In the genomic region with DNA sequence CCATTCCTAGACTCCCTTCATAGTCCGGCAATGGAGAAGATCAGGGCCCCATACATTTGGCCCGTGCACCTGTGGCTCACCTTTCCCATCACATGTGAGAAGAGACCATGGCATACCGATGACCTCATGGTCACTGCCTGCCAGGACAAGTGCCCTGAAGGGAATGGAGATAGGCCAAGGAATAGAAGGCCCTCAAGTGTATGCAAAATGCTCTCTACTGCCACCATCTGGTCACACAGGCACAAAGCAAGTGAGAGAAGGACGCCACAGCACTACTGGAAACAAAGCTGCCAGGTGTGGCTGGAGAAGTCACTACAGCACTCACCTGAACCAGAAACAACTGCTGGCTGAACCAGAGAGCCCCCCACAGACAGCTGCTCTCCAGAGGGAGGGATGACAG, we compare ENCODE assay signal across 9 mouse cellular contexts. TPM values are rescaled to one million over a fixed set of nuclear protein-coding genes. Genes with fewer than 3 reads are reported as not detected.
DNase-seq lines count a peak whose midpoint lies in the region; ATAC-seq and TF ChIP-seq lines count a peak whose summit lies in the region.
"Had no signal": no experiment of that assay in that cellular context is flagged by ENCODE, and none has a peak within 500 bp of the region (broad histone marks: within the 10 kb centered on the region; RNA-seq: fewer than 3 reads in every experiment).

No protein-coding gene starts in this region.

- H3K4me2 ChIP-seq in kidney, embryonic 16.5 days (replicated peaks; ENCODE audit: low read depth, low read length) = no peak overlapping the region
- H3K4me2 ChIP-seq in liver, embryonic 14.5 days (ENCODE audit: low read depth) = no peak overlapping the region
- H3K4me2 ChIP-seq: limb, embryonic 12.5 days had no signal

- intact Hi-C loops in heart, postnatal 14 days (cut with DNase I) = loop anchor here (5.0 kb wide), 1 partner anchor 53 kb away; no protein-coding TSS in a partner anchor

- H3K36me3 ChIP-seq in kidney, embryonic 16.5 days (ENCODE audit: insufficient read depth, low read length) = peaks cover 72% of the 10 kb centered on the region
- H3K36me3 ChIP-seq in E14TG2a.4 (ENCODE audit: insufficient read depth, low read length) = peaks cover 93% of the 10 kb centered on the region
- peaks cover 75% of the 10 kb centered on the region for H3K36me3 ChIP-seq in liver, embryonic 14.5 days (replicated peaks; ENCODE audit: control insufficient read depth, insufficient read depth, low read depth)

- TF ChIP-seq POLR2A in olfactory bulb, adult 2 months (IDR thresholded peaks at IDR 0.05; ENCODE audit: insufficient read depth, low read depth, low read length) = no peak

- no peaks in the 10 kb centered on the region for H3K27me3 ChIP-seq in kidney, embryonic 16.5 days (ENCODE audit: insufficient read depth, low read length)
- H3K27me3 ChIP-seq in E14TG2a.4 (ENCODE audit: insufficient read depth, low read length) = no peaks in the 10 kb centered on the region
- no peaks in the 10 kb centered on the region for H3K27me3 ChIP-seq in liver, embryonic 14.5 days (ENCODE audit: control insufficient read depth, insufficient read depth, low read length)
- H3K27me3 ChIP-seq: limb, embryonic 12.5 days had no signal

- no peaks in the 10 kb centered on the region for H3K9me3 ChIP-seq in kidney, embryonic 16.5 days (ENCODE audit: low read length)
- no peaks in the 10 kb centered on the region for H3K9me3 ChIP-seq in E14TG2a.4 (ENCODE audit: low read length)
- no peaks in the 10 kb centered on the region for H3K9me3 ChIP-seq in liver, embryonic 14.5 days (ENCODE audit: control insufficient read depth, low read length)
- H3K9me3 ChIP-seq: limb, embryonic 12.5 days had no signal

- ATAC-seq in kidney, embryonic 16.5 days (ENCODE audit: low FRiP score, low TSS enrichment) = no peak
- ATAC-seq in liver, embryonic 14.5 days (ENCODE audit: insufficient read depth) = no peak

- DNase-seq in kidney, adult 18-20 months = peak; percentile 68
- peak; percentile 82 for DNase-seq in cerebellum, adult 9-11 months
- peak; percentile 45 to 71 for DNase-seq in heart, postnatal 14 days
- peak in 1 of 3 experiments; percentile 66 for DNase-seq in liver, embryonic 14.5 days (ENCODE audit: low read depth in 3 of 3, low spot score in 3 of 3)
- DNase-seq in frontal cortex, postnatal 36 days (ENCODE audit: low spot score in 2 of 2) = no peak

- no peak overlapping the region for H3K27ac ChIP-seq in kidney, embryonic 16.5 days (ENCODE audit: low read length)
- H3K27ac ChIP-seq in liver, embryonic 14.5 days = no peak overlapping the region
- no peak overlapping the region for H3K27ac ChIP-seq in olfactory bulb, adult 2 months (ENCODE audit: insufficient read depth, low read depth, low read length)
- H3K27ac ChIP-seq: limb, embryonic 12.5 days had no signal

- WGBS in kidney, embryonic 16.5 days = 60% methylated on average over 4 of the region's 4 CpGs
- 39% methylated on average over 4 of the region's 4 CpGs for WGBS in liver, embryonic 14.5 days (ENCODE audit: insufficient replicate concordance)
- 47% methylated on average over 4 of the region's 4 CpGs for WGBS in olfactory bulb, adult 2 months

- H3K9ac ChIP-seq in kidney, embryonic 16.5 days (replicated peaks; ENCODE audit: low read length) = no peak overlapping the region
- no peak overlapping the region for H3K9ac ChIP-seq in liver, embryonic 14.5 days (replicated peaks)
- H3K9ac ChIP-seq: limb, embryonic 12.5 days had no signal

- no peak overlapping the region for H3K4me3 ChIP-seq in kidney, embryonic 16.5 days (ENCODE audit: low read length)
- H3K4me3 ChIP-seq in E14TG2a.4 (replicated peaks; ENCODE audit: low read length) = no peak overlapping the region
- no peak overlapping the region for H3K4me3 ChIP-seq in liver, embryonic 14.5 days (ENCODE audit: insufficient read depth in 1 of 2, low read depth in 2 of 2, low read length in 2 of 2)
- H3K4me3 ChIP-seq in olfactory bulb, adult 2 months (ENCODE audit: insufficient read depth, low read depth, low read length) = no peak overlapping the region
- H3K4me3 ChIP-seq: limb, embryonic 12.5 days had no signal

- TF ChIP-seq EP300 in liver, embryonic 14.5 days (IDR thresholded peaks at IDR 0.05; ENCODE audit: low read depth) = no peak

- peak; percentile 50 for TF ChIP-seq CTCF in E14TG2a.4 (conservative IDR thresholded peaks at IDR 0.05; ENCODE audit: low read length)
- peak; percentile 98 for TF ChIP-seq CTCF in liver, embryonic 14.5 days (IDR thresholded peaks at IDR 0.05; ENCODE audit: low read depth)
- peak; percentile 39; the same call in 1 of the 2 replicates for TF ChIP-seq CTCF in olfactory bulb, adult 2 months (IDR thresholded peaks at IDR 0.05; ENCODE audit: insufficient read depth, low read depth, low read length)

- H3K4me1 ChIP-seq in kidney, embryonic 16.5 days (ENCODE audit: insufficient read depth, low read length) = no peaks in the 10 kb centered on the region
- peaks cover 12% of the 10 kb centered on the region for H3K4me1 ChIP-seq in E14TG2a.4 (replicated peaks; ENCODE audit: low read depth, low read length)
- peaks cover 20 to 36% of the 10 kb centered on the region in 2 experiments for H3K4me1 ChIP-seq in liver, embryonic 14.5 days (replicated peaks; ENCODE audit: control insufficient read depth in 2 of 2, insufficient read depth in 2 of 2, low read length in 1 of 2)
- peaks cover 5% of the 10 kb centered on the region for H3K4me1 ChIP-seq in olfactory bulb, adult 2 months (ENCODE audit: control insufficient read depth, insufficient read depth, low read length)
- H3K4me1 ChIP-seq: limb, embryonic 12.5 days had no signal

RNA-seq across cellular contexts. Expression of a gene that starts 8.4 kb away (rescaled TPM):
- 94.5 and 99.0 TPM in 2 replicates for polyA plus RNA-seq in kidney, embryonic 16.5 days (2015; fragmentation: Nextera tagmentation; extraction: Ambion mirVana)
- 10 to 100 TPM; 22.2 to 22.6 TPM for total RNA-seq in heart, postnatal 14 days (2021)
- polyA plus RNA-seq in liver, embryonic 14.5 days (2012; rRNA removed) = 58.9 and 60.3 TPM in 2 replicates
- polyA plus RNA-seq in liver, embryonic 14.5 days (2014; fragmentation: Nextera tagmentation; extraction: Ambion mirVana) = 88.7 and 99.5 TPM in 2 replicates
- not detected in 2 replicates for polyA plus RNA-seq in olfactory bulb, adult 2 months (2012; ENCODE audit: insufficient read depth, insufficient read length, low replicate concordance, missing spikeins)

RNA-seq across cellular contexts. Expression of a gene that starts 9.4 kb away (rescaled TPM):
- 10.1 and 11.3 TPM in 2 replicates for polyA plus RNA-seq in kidney, embryonic 16.5 days (2015; fragmentation: Nextera tagmentation; extraction: Ambion mirVana)
- 1 to 10 TPM; 6.0 to 6.2 TPM for total RNA-seq in heart, postnatal 14 days (2021)
- 1.3 and 1.7 TPM in 2 replicates for polyA plus RNA-seq in liver, embryonic 14.5 days (2012; rRNA removed)
- 0.35 and 0.53 TPM in 2 replicates for polyA plus RNA-seq in liver, embryonic 14.5 days (2014; fragmentation: Nextera tagmentation; extraction: Ambion mirVana)
- not detected in 2 replicates for polyA plus RNA-seq in olfactory bulb, adult 2 months (2012; ENCODE audit: insufficient read depth, insufficient read length, low replicate concordance, missing spikeins)

RNA-seq across cellular contexts. Expression of a gene that starts 18.4 kb away (rescaled TPM):
- polyA plus RNA-seq in kidney, embryonic 16.5 days (2015; fragmentation: Nextera tagmentation; extraction: Ambion mirVana) = 0.51 and 0.59 TPM in 2 replicates
- not detected for total RNA-seq in heart, postnatal 14 days (2021)
- polyA plus RNA-seq in liver, embryonic 14.5 days (2012; rRNA removed) = 0.03 TPM in 1 of 2 replicates, not detected in the other
- polyA plus RNA-seq in liver, embryonic 14.5 days (2014; fragmentation: Nextera tagmentation; extraction: Ambion mirVana) = not detected in 2 replicates
- not detected in 2 replicates for polyA plus RNA-seq in olfactory bulb, adult 2 months (2012; ENCODE audit: insufficient read depth, insufficient read length, low replicate concordance, missing spikeins)
- polyA plus RNA-seq: limb, embryonic 12.5 days had no signal

RNA-seq across cellular contexts. Expression of a gene that starts 59.5 kb away (rescaled TPM):
- 442 and 470 TPM in 2 replicates for polyA plus RNA-seq in kidney, embryonic 16.5 days (2015; fragmentation: Nextera tagmentation; extraction: Ambion mirVana)
- total RNA-seq in heart, postnatal 14 days (2021) = 10 to 100 TPM; 24.5 to 28.1 TPM
- 7.1 and 10.5 TPM in 2 replicates for polyA plus RNA-seq in liver, embryonic 14.5 days (2012; rRNA removed)
- polyA plus RNA-seq in liver, embryonic 14.5 days (2014; fragmentation: Nextera tagmentation; extraction: Ambion mirVana) = 11.0 and 11.6 TPM in 2 replicates
- not detected in 2 replicates for polyA plus RNA-seq in olfactory bulb, adult 2 months (2012; ENCODE audit: insufficient read depth, insufficient read length, low replicate concordance, missing spikeins)

Comparison
In these comparisons a context has a peak if more than half of its experiments do, and no peak if none do; other contexts are left out.
1. DNase-seq: peak in kidney, adult 18-20 months (single experiment), cerebellum, adult 9-11 months (single experiment) and heart, postnatal 14 days (2 of 2); none in frontal cortex, postnatal 36 days (0 of 2).
2. CTCF ChIP-seq: peak in every context shown above with its lines; median percentile 98 in liver, embryonic 14.5 days; 50 in E14TG2a.4; 39 in olfactory bulb, adult 2 months.